Mouse (Mus musculus) adrenal gland, adult 8-10 months (tissue): ENCODE measurements at regions not wholly inside any gene's neighbourhood (a gene's known extent, or its start where the extent isn't known, plus 50 kb on each side); places are given as distances from the start of the nearest gene placed in this dataset.

Experiments
- DNase-seq: peaks from one replicate; pipeline ENCODE4 v3.0.0; 2022

- no peak for DNase-seq
Measured at GRCm38 (mm10) chr15:6934564-6934980, 59.8 kb upstream of the Osmr start.

DNA sequence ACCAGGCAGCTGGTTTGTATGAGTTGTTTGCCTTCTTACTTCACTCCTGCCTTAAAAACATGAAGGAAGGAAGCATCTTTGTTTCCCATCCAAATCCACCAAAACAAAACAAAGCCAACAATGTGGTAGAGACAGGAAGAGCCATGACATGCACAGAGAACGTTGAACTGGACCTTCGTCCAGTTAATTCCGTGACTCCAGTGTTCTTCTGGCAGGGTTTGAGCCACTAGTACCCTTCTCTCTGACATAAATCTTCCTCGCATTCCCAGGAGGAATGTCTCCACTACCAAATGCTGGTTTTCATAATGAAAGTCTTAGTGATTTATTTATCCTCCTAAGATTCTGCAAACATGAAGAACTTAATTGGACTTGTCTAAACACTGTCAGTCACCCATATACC, 66.7 kb upstream of the Osmr start:
- no peak for DNase-seq

GRCm38 (mm10) chr15:6949236-6949635, 74.5 kb upstream of the Osmr start:
- no peak for DNase-seq

DNA sequence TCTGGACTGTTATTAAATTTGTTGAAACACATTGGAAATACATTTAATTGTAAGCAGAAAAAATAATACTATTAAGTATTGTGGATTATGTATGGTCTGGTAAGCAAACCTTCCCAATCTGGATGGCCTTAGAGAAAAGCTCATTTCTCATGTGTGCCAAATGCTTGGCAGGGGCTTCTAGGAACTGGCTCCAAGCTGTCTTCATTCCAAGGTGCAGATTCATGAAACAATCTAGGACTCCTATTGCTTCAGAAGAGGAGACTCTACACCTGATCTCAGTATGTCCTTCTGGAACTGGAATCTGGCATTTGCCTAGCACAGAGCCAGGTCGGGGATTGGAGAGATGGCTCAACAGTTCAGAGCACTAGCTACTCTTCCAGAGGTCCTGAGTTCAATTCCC, 74.9 kb upstream of the Osmr start:
- DNase-seq: no peak

- no peak for DNase-seq
Measured at GRCm38 (mm10) chr15:6950503-6950902, 75.7 kb upstream of the Osmr start.

GRCm38 (mm10) chr15:6953556-6953955, 78.8 kb upstream of the Osmr start:
- no peak for DNase-seq

- no peak for DNase-seq
Measured at GRCm38 (mm10) chr15:6953970-6954791, 79.4 kb upstream of the Osmr start.

DNA sequence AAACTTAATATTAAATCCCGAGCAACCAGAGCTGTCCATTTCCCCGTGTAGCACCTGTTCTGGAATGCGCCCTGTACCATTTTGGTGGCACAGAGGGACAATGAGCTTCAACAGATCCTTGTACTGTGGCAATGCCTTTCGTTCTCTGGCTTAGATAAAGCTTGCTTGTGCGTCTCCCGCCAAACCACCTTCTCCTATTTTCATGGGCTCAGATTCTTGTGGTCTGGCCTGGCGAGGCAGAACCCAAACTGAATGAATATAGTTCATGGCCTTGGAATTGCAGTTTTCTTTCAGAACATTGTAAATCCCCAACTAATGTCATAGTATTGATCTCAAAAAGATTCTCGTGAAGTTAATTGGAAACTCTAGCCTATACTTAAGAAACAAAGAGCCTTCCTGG, 85.1 kb upstream of the Osmr start:
- no peak for DNase-seq

DNA sequence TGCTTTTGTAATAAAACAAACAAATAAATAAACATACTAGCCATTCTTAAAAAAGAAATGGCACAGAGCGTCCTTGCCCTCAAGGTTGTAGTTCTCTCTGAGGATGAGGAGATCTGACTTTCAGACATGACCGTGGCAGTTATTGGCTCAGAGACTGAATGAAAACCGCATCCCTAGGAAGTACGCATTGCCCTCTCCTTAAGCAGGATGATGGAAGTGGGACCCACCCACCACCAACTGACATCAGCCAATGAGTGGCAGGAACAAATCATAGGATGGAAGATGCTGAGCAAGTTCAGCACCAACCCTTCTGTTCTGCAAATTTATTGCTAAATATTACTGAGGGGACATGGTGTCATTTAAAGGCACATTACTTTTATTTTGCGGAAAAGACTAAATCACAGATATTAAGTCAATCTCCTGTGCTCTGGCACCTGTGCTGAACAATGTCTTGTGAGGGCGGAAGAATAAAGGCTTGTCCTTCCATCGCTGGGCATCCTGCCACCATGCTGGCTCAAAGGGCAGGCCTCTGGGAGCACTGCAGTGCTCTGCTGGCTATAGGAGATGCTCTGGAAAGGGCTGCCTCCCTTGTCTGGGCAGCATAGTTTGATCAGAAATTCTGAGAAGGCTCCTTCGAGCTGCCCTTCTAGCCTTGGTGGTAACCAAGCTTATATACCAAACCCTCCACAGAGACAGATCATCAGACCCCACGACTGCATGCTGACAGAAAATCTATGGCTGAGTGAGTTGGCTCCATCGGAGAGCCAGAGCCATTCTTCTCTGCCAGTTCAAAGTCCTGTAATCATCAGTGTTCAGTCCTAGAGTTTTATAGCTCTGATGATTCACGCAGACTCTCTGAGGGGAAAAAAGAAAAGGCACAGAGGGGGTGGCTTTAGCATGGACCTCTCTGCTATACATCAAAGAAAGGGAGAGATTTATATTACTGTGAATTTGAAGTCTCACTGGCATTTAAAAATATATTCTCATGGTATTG, 86.3 kb upstream of the Osmr start:
- no peak for DNase-seq

GRCm38 (mm10) chr15:6964635-6965034, 89.9 kb upstream of the Osmr start:
- no peak for DNase-seq

- DNase-seq: no peak
Measured at GRCm38 (mm10) chr15:6965446-6965845, 90.7 kb upstream of the Osmr start.

DNA sequence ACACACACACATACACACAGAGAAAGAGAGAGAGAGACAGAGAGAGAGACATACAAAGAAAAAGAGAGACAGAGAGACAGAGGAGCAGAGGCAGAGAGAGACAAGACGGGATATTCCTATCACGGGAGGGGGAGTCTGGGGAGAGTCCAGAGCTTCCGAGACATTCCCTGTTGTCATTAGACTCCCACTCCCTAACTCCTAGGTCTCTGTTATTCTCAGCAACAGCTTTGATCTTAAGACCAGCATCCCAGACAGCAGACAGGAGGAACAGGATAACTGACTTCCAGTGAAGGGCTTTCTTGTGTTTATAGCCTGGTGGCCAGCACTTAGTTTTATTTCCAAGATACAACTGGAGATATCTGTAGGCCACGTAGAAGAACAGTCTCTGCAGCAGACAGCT, 99.6 kb upstream of the Osmr start:
- DNase-seq: no peak

- no peak for DNase-seq
Measured at GRCm38 (mm10) chr15:6981430-6981829, 106.7 kb upstream of the Osmr start.

DNA sequence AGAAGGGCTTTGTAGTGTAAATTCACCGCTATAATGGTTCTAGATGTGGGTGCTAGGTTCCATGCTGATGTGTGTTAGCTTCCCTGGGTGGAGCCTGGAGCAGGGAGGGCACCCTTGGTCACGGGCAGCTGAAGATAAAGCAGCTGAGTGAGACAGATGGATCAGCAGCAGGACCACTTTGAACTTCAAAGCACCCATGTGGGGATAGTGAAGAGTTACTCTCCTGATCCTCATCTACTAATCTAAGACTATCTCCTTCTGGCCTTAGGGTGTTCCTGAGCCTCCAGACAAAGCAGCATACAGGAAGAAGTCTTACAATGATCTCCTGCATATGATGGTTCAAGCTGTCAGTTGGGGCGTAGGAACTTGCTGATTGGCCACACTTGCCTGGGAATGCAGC, 107.1 kb upstream of the Lifr start:
- DNase-seq: no peak

DNA sequence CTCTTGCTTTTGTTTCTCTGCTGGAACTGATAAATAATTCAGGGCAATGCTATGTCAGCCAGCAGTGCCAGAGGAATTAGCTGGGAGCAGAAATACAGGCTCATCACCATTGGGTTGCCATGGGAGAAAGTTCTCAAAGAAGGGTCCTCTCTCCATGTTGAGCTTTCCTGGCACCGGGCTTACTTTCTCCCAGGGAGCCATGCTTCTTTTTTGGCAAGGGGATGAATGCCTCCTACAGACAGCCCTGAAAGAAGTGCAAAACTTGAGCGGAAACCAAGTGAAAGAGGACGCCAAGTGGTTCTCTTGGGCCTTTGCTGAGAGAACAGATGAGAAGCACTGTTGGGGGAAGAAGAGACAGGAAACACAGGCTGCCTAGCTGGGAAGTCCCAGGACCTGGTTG, 102.2 kb upstream of the Lifr start:
- DNase-seq: no peak

- no peak for DNase-seq
Measured at GRCm38 (mm10) chr15:6989094-6989493, 101.3 kb upstream of the Lifr start.

DNA sequence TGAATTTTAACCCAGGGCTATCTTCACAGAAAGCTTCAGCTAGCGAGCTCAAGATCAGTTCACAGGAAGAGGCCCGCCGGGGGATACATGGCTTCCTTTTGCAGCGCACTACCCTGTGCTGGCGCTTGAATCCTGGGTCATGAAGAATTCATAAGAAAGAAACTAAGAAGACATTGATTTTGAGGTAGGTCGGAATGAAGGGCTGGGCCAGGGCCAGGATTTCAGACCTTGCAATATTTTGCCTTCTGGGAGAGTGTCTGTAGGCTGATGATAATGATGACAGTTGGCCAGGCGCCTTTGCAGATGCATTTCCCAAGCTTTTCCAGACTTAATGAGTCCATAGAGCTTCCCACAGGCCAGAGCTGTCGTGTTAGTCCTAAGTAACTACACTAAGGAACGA, 97.2 kb upstream of the Lifr start:
- no peak for DNase-seq

DNA sequence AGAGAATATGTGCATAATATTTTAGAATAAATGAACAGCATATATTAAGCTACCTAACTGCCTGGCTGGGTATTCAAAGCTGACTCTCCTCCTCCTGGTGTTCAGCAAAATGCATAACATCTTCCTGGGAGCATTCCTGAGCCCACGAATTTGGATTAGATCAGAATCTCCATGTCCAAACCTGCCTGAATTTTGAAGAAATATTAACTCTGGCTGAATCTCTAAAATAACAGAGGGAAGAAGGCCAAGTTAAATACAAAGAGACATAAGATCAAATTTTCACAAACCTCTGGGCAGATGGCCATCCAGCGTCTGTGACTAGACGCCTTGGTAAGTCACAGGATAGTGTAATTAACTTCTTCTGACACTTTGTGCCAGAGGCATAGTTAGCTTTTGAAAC, 95.2 kb upstream of the Lifr start:
- DNase-seq: no peak

DNA sequence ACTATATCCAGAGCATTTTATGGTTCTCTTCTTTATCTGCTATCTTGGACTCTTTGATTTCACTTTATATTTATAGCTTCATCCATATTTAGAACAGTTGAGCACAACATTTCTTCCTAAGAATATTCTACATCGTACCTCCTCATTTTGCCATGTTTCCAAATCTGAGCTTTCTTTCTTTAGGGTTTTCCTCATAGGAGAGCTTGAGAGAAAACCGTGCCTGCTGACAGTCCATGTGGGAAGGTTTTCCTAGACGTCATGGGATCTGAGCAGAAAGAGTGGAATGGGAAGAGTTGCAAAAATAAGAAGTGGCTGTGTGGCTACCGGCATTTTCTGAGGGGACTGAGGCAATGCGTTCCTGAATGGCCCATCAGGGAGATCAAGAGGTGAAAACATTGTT, 92.5 kb upstream of the Lifr start:
- no peak for DNase-seq

- no peak for DNase-seq
Measured at GRCm38 (mm10) chr15:6998576-6999070, 91.8 kb upstream of the Lifr start.

DNA sequence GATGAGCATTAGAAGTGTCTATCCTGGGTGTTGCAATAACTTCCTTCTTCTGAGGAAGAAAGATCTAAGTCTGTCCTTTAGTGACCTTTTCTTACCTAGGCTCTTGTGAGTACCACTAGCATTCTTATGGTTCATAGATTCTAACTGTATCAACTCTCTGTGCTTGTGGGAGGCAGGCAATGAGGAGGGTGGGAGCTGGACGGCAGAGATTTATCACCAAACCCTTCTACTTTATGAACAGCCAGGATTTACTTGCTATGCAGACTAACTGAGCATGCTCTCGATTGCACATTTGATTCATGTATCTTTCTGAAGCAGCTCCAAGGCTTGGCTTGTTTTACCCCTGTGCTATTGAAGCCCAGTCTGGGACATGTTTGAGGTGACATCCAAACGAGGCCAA, 90.7 kb upstream of the Lifr start:
- no peak for DNase-seq

DNA sequence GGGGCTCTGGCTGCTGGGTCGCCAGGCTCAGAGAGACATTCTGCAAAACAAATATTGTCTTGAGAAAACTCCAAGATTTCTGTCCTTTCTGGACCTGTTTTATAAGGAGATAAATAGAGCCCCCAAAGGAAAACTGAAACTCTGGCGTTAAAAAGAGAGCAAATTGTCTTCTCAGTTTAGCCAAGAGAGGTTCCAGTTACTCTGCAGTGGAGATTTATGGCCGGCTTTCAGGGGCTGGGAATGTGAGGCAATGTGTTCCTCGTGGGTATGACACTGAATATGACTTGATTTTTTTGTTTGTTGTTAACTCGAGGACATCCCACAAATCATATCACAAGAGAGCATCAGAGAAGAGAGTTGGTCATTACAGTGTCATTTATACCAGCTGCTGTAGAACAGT, 88.2 kb upstream of the Lifr start:
- no peak for DNase-seq

- no peak for DNase-seq
Measured at GRCm38 (mm10) chr15:7003311-7003710, 87.1 kb upstream of the Lifr start.

GRCm38 (mm10) chr15:7005142-7005541, 85.3 kb upstream of the Lifr start:
- DNase-seq: no peak
